Mouse (Mus musculus): ENCODE data around the gene Snrpb. TPM values are rescaled to one million over a fixed set of nuclear protein-coding genes. Genes with fewer than 3 reads are reported as not detected.

Snrpb gene
- polyA plus RNA-seq, 1 experiment, result 492 TPM

- 82% methylated on average over 9 of the region's 9 CpGs for WGBS
- Histone ChIP-seq H3K4me1 (replicated peaks; ENCODE audit: control insufficient read depth, insufficient read depth, low read length) (no peaks in the 10 kb centered on the region), H3K27ac (ENCODE audit: control insufficient read depth, insufficient read depth, low read length) (no peak overlapping the region), H3K4me3 (ENCODE audit: control insufficient read depth, insufficient read depth, low read length) (no peak overlapping the region), H3K27me3 (ENCODE audit: control insufficient read depth, insufficient read depth, low read length) (no peaks in the 10 kb centered on the region), H3K36me3 (ENCODE audit: control insufficient read depth, insufficient read depth, low read length) (peaks cover 27% of the 10 kb centered on the region)
- DNase-seq, result no peak
- TF ChIP-seq POLR2A (IDR thresholded peaks at IDR 0.05; ENCODE audit: control insufficient read depth, extremely low read depth, insufficient read depth, low read length, poor library complexity) (no peak), CTCF (IDR thresholded peaks at IDR 0.05; ENCODE audit: borderline replicate concordance, control insufficient read depth, extremely low read depth, insufficient read depth, low read length, poor library complexity) (no peak)
Measured at GRCm38 (mm10) chr2:130166311-130167214, 12.6 kb downstream of the Snrpb start.

- TF ChIP-seq POLR2A (IDR thresholded peaks at IDR 0.05; ENCODE audit: control insufficient read depth, extremely low read depth, insufficient read depth, low read length, poor library complexity), result no peak
- TF ChIP-seq CTCF (IDR thresholded peaks at IDR 0.05; ENCODE audit: borderline replicate concordance, control insufficient read depth, extremely low read depth, insufficient read depth, low read length, poor library complexity), result no peak
- no peaks in the 10 kb centered on the region; the same call in 1 of the 2 replicates for H3K36me3 ChIP-seq (ENCODE audit: control insufficient read depth, insufficient read depth, low read length)
- WGBS, result 90% methylated on average over 5 of the region's 5 CpGs
Measured at GRCm38 (mm10) chr2:130162701-130163100, 16.5 kb downstream of the Snrpb start.

GRCm38 (mm10) chr2:130158088-130158437 lies 21.1 kb downstream of the Snrpb start:
- no peak for DNase-seq
- Histone ChIP-seq H3K27me3 (ENCODE audit: control insufficient read depth, insufficient read depth, low read length) (no peaks in the 10 kb centered on the region), H3K36me3 (ENCODE audit: control insufficient read depth, insufficient read depth, low read length) (no peaks in the 10 kb centered on the region), H3K4me3 (ENCODE audit: control insufficient read depth, insufficient read depth, low read length) (no peak overlapping the region), H3K4me1 (replicated peaks; ENCODE audit: control insufficient read depth, insufficient read depth, low read length) (no peaks in the 10 kb centered on the region), H3K27ac (ENCODE audit: control insufficient read depth, insufficient read depth, low read length) (no peak overlapping the region)
- 66% methylated on average over 4 of the region's 4 CpGs for WGBS
- TF ChIP-seq CTCF (IDR thresholded peaks at IDR 0.05; ENCODE audit: borderline replicate concordance, control insufficient read depth, extremely low read depth, insufficient read depth, low read length, poor library complexity) (no peak), POLR2A (IDR thresholded peaks at IDR 0.05; ENCODE audit: control insufficient read depth, extremely low read depth, insufficient read depth, low read length, poor library complexity) (no peak)

More at GRCm38 (mm10) chr2:130162701-130163100, 16.5 kb downstream of the Snrpb start:
- Histone ChIP-seq H3K4me3 (ENCODE audit: control insufficient read depth, insufficient read depth, low read length) (no peak overlapping the region), H3K4me1 (replicated peaks; ENCODE audit: control insufficient read depth, insufficient read depth, low read length) (no peaks in the 10 kb centered on the region), H3K27ac (ENCODE audit: control insufficient read depth, insufficient read depth, low read length) (no peak overlapping the region), H3K27me3 (ENCODE audit: control insufficient read depth, insufficient read depth, low read length) (no peaks in the 10 kb centered on the region)
- DNase-seq, result no peak

GRCm38 (mm10) chr2:130157231-130158087 lies 21.7 kb downstream of the Snrpb start:
- no peak overlapping the region for H3K4me3 ChIP-seq (ENCODE audit: control insufficient read depth, insufficient read depth, low read length)
- no peak for TF ChIP-seq CTCF (IDR thresholded peaks at IDR 0.05; ENCODE audit: borderline replicate concordance, control insufficient read depth, extremely low read depth, insufficient read depth, low read length, poor library complexity)
- TF ChIP-seq POLR2A (IDR thresholded peaks at IDR 0.05; ENCODE audit: control insufficient read depth, extremely low read depth, insufficient read depth, low read length, poor library complexity), result no peak
- DNase-seq, result no peak
- H3K4me1 ChIP-seq (replicated peaks; ENCODE audit: control insufficient read depth, insufficient read depth, low read length), result no peaks in the 10 kb centered on the region
- no peaks in the 10 kb centered on the region for H3K27me3 ChIP-seq (ENCODE audit: control insufficient read depth, insufficient read depth, low read length)
- no peaks in the 10 kb centered on the region for H3K36me3 ChIP-seq (ENCODE audit: control insufficient read depth, insufficient read depth, low read length)
- WGBS, result 88% methylated on average over 14 of the region's 14 CpGs
- no peak overlapping the region for H3K27ac ChIP-seq (ENCODE audit: control insufficient read depth, insufficient read depth, low read length)

GRCm38 (mm10) chr2:130155851-130156250 lies 23.4 kb downstream of the Snrpb start:
- no peaks in the 10 kb centered on the region for H3K27me3 ChIP-seq (ENCODE audit: control insufficient read depth, insufficient read depth, low read length)
- no peak overlapping the region for H3K4me3 ChIP-seq (ENCODE audit: control insufficient read depth, insufficient read depth, low read length)
- DNase-seq, result no peak
- H3K27ac ChIP-seq (ENCODE audit: control insufficient read depth, insufficient read depth, low read length), result no peak overlapping the region
- no peaks in the 10 kb centered on the region for H3K36me3 ChIP-seq (ENCODE audit: control insufficient read depth, insufficient read depth, low read length)
- TF ChIP-seq CTCF (IDR thresholded peaks at IDR 0.05; ENCODE audit: borderline replicate concordance, control insufficient read depth, extremely low read depth, insufficient read depth, low read length, poor library complexity), result no peak
- no peaks in the 10 kb centered on the region for H3K4me1 ChIP-seq (replicated peaks; ENCODE audit: control insufficient read depth, insufficient read depth, low read length)

- 89% methylated on average over 3 of the region's 3 CpGs for WGBS
- Histone ChIP-seq H3K36me3 (ENCODE audit: control insufficient read depth, insufficient read depth, low read length) (no peaks in the 10 kb centered on the region), H3K27me3 (ENCODE audit: control insufficient read depth, insufficient read depth, low read length) (no peaks in the 10 kb centered on the region), H3K4me1 (replicated peaks; ENCODE audit: control insufficient read depth, insufficient read depth, low read length) (no peaks in the 10 kb centered on the region), H3K4me3 (ENCODE audit: control insufficient read depth, insufficient read depth, low read length) (no peak overlapping the region), H3K27ac (ENCODE audit: control insufficient read depth, insufficient read depth, low read length) (no peak overlapping the region)
- DNase-seq, result no peak
- TF ChIP-seq CTCF (IDR thresholded peaks at IDR 0.05; ENCODE audit: borderline replicate concordance, control insufficient read depth, extremely low read depth, insufficient read depth, low read length, poor library complexity) (no peak), POLR2A (IDR thresholded peaks at IDR 0.05; ENCODE audit: control insufficient read depth, extremely low read depth, insufficient read depth, low read length, poor library complexity) (no peak)
Measured at GRCm38 (mm10) chr2:130155171-130155570, 24.0 kb downstream of the Snrpb start.
